Mouse (Mus musculus) embryonic facial prominence, embryonic 14.5 days (tissue): Measurements from ENCODE around the gene Zfp148. TPM values are rescaled to one million over a fixed set of nuclear protein-coding genes. Genes with fewer than 3 reads are reported as not detected.
"Not testable (repeated sequence)": the region's sequence is repeated elsewhere in the genome, so short reads cannot be mapped to it uniquely, and the experiment has no call there.

ENCODE experiments used
- ATAC-seq: fragments of 200-750 bp; cut with Nextera tagmentation; 2 replicates; pipeline ENCODE4 v1.8.0; 2017; ENCODE audit warnings: low read depth, moderate number of reproducible peaks, moderate TSS enrichment
- DNase-seq: peaks from one replicate; pipeline ENCODE4 v3.0.0-alpha.2; 2015; ENCODE audit warnings: low spot score
- H3K27ac ChIP-seq: fragments of 300-500 bp; sonication (generic); replicated peaks from 2 replicates; pipeline ENCODE4 v1.5.1; 2014; ENCODE audit warnings: low read depth, mild to moderate bottlenecking, low read length, moderate library complexity
- H3K27me3 ChIP-seq: fragments of 300-500 bp; sonication (generic); replicated peaks from 2 replicates; pipeline ENCODE4 v1.6.1; 2014; ENCODE audit warnings: low read length; ENCODE audit not compliant: control insufficient read depth, insufficient read depth
- H3K36me3 ChIP-seq: fragments of 300-500 bp; sonication (generic); 2 replicates; pipeline ENCODE4 v1.6.1; 2014; ENCODE audit warnings: low read length, mixed read lengths; ENCODE audit not compliant: control insufficient read depth, insufficient read depth
- H3K4me1 ChIP-seq: fragments of 300-500 bp; sonication (generic); 2 replicates; pipeline ENCODE4 v1.6.1; 2014; ENCODE audit warnings: antibody characterized with exemption, low read length; ENCODE audit not compliant: control insufficient read depth, insufficient read depth
- H3K4me2 ChIP-seq: fragments of 300-500 bp; sonication (generic); 2 replicates; pipeline ENCODE4 v1.6.1; 2014; ENCODE audit warnings: low read depth, mild to moderate bottlenecking, low read length, moderate library complexity, mixed read lengths
- H3K4me3 ChIP-seq: fragments of 300-500 bp; sonication (generic); 2 replicates; pipeline ENCODE4 v1.5.1; 2014; ENCODE audit warnings: low read depth, mild to moderate bottlenecking, low read length
- H3K9ac ChIP-seq: fragments of 300-500 bp; sonication (generic); 2 replicates; pipeline ENCODE4 v1.6.1; 2014; ENCODE audit warnings: low read depth, mild to moderate bottlenecking, low read length, moderate library complexity, mixed read lengths
- H3K9me3 ChIP-seq: fragments of 300-500 bp; sonication (generic); 2 replicates; pipeline ENCODE4 v1.6.1; 2016; ENCODE audit warnings: low read length; ENCODE audit not compliant: control insufficient read depth
- WGBS: fragments of 180-500 bp; shearing (Covaris S2); extraction: QIAGEN DNeasy Blood & Tissue Kit; methylation state at CpG from one replicate; pipeline ENCODE4 v1.1.7; 2014; 5-methylcytosine and 5-hydroxymethylcytosine counted together
- polyA plus RNA-seq: library from polyadenylated mRNA; unstranded; fragments of >200 nt; fragmentation: Nextera tagmentation; extraction: Ambion mirVana; gene quantifications from 2 replicates; pipeline ENCODE4 v1.2.1, GENCODE M21; 2014

The Zfp148 gene
- polyA plus RNA-seq, 1 experiment from 2014 or later: 51.8 TPM

- WGBS: 72% methylated on average over 2 of the region's 2 CpGs
- ATAC-seq, DNase-seq: not testable (repeated sequence)
These were observed 3.4 kb downstream of the Zfp148 start for GRCm38 (mm10) chr16:33384057-33384456.

DNA sequence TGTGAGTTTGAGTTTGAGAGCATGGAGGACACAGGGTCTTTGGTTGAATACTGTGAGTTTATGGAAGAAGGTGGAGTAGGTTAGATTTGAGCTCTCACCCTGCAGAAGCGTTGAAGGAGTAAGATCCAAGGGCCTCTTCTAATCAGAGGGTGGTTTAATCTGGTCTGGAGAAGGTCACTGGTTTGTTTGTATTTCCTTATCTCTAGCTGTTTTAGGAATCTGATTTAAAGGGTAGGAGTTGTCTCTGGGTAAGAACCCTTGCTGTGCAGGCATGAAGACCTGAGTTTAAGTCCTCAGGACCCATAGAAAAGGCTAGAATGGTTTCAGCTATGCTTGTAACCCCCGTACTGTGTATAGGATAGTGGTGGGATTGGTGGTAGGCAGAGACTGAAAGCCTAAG, 6.4 kb downstream of the Zfp148 start:
- Histone ChIP-seq H3K27ac (no peak overlapping the region), H3K4me1 (peaks cover 6% of the 10 kb centered on the region; the same call in 1 of the 2 replicates), H3K27me3 (no peaks in the 10 kb centered on the region), H3K9ac (no peak overlapping the region), H3K4me3 (no peak overlapping the region), H3K4me2 (no peak overlapping the region), H3K9me3 (no peaks in the 10 kb centered on the region), H3K36me3 (no peaks in the 10 kb centered on the region)
- WGBS: 92% methylated on average over 2 of the region's 2 CpGs
- ATAC-seq: no peak
- DNase-seq: no peak

More at GRCm38 (mm10) chr16:33384057-33384456, 3.4 kb downstream of the Zfp148 start:
- H3K4me3 ChIP-seq, H3K36me3 ChIP-seq, H3K9me3 ChIP-seq, H3K4me2 ChIP-seq, H3K27me3 ChIP-seq, H3K27ac ChIP-seq, H3K4me1 ChIP-seq, H3K9ac ChIP-seq: not testable (repeated sequence)

DNA sequence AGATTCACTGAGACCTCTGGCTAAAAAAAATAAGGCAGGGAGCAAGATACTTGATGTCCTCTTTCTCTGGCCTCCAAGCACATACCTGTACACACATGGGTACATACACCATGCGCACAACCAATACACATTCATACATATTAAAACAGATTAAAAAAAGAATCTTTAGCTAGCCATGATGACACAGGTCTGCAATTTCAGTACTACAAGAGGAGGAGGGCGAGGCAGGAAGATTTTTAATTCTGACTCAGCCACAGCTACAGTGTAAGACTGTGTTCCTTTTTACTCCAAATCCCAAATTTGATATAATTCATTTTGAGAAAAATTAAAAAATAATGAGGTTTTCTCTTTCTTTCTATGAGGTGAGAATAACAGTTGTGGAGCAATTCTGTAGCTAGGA, 6.8 kb downstream of the Zfp148 start:
- Histone ChIP-seq H3K27me3 (no peaks in the 10 kb centered on the region), H3K36me3 (no peaks in the 10 kb centered on the region), H3K27ac (no peak overlapping the region), H3K4me1 (peaks cover 3% of the 10 kb centered on the region; the same call in 1 of the 2 replicates), H3K4me2 (no peak overlapping the region), H3K9me3 (no peaks in the 10 kb centered on the region), H3K4me3 (no peak overlapping the region), H3K9ac (no peak overlapping the region)
- WGBS: 96% methylated on average over 2 of the region's 2 CpGs
- ATAC-seq (no peak), DNase-seq (no peak)

DNA sequence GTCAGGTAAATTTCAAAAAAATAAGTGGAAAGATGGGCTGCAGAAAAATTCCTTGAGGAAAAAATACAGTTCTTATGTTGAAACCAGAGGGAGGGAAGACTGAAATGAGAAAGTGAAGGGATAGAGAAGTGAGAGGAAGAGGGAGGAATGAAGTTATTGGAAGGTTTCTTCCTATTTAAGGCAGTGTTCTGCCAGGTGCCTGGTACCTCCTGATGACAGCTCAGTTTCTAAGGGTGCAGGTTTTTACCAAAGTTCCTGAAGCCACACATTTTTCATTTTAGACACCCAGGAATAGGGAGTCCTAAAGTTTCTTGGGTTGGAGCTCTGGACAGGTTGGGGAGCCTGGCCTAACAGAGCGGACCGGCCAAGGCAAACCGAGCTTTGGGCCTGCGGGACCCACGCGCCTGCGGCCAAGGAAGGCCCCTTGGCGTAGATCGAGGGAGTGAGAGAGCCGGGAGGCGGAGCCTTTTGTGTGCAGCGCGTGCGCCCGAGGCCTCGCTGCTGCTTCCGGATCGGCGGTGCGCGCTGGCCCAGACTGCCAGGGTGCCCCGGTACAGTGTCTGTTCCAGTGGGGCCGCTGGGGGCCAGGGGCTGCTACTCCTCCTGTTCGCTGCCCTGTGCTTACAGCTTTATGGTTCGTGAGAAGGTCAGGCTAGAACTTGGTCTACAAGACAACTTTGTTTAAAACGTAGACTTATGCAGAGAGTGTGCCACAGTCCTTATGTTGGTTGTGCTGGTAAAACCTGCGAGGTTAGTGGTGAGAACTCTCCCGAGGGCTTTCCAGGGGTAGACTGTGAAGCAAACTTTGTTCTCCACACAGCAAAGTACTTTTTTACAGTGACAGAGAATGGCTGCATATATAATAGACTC, 19.5 kb downstream of the Zfp148 start:
- ATAC-seq: peak; percentile 90
- no peaks in the 10 kb centered on the region for H3K36me3 ChIP-seq
- no peaks in the 10 kb centered on the region for H3K9me3 ChIP-seq
- peak overlapping the region; percentile 63 for H3K4me2 ChIP-seq
- H3K4me1 ChIP-seq: peaks cover 7% of the 10 kb centered on the region
- peak overlapping the region; percentile 41 for H3K4me3 ChIP-seq
- H3K27ac ChIP-seq: peak overlapping the region; percentile 35
- DNase-seq: peak; percentile 84
- under 1% methylated on average over 17 of the region's 28 CpGs for WGBS
- H3K27me3 ChIP-seq: no peaks in the 10 kb centered on the region
- H3K9ac ChIP-seq: peak overlapping the region; percentile 61

DNA sequence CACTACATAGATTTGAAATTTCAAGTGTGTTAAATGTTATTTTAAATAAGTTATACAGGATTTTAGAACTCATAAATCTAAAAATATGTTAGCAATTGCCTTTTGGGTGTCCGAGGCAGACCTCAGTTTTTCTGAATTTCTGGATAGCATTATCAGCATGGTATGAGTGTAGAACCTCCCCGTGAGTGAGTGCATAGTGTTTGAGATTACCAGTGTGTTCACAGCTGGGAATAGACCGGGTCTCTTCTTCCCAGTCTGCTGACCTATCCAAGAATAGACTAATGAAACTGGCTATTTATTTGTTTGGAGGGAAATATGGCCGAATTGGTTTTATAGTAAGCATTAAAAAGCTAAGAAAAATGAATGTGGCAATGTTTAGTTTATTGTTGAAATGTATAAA, 20.3 kb downstream of the Zfp148 start:
- no peaks in the 10 kb centered on the region for H3K36me3 ChIP-seq
- WGBS: 62% methylated on average over 4 of the region's 4 CpGs
- ATAC-seq (no peak), DNase-seq (no peak)
- peaks cover 7% of the 10 kb centered on the region for H3K4me1 ChIP-seq
- H3K27me3 ChIP-seq: no peaks in the 10 kb centered on the region
- H3K4me2 ChIP-seq: no peak overlapping the region
- no peak overlapping the region for H3K27ac ChIP-seq
- H3K9ac ChIP-seq: no peak overlapping the region
- no peaks in the 10 kb centered on the region for H3K9me3 ChIP-seq
- no peak overlapping the region for H3K4me3 ChIP-seq

DNA sequence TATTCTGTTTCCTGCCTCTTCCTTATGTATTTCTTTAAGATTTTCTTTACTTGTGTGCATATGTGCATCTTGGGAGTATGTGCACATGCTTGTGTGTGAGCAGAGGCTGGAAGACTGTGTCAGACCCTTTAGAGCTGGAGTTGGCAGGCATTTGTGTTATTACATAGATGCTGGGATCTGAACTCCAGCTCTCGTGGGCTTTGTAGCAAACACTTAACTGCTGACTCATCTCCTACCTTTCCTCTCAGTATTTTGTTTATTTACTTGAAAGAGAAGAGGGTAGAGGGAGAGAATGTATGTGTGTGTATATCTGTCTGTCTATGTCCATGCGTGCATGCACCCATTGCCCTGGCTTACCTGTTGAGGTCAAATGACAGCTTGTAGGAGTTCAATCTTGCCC, 22.6 kb downstream of the Zfp148 start:
- WGBS: 72% methylated on average over 2 of the region's 2 CpGs
- DNase-seq: no peak
- no peaks in the 10 kb centered on the region for H3K27me3 ChIP-seq

GRCm38 (mm10) chr16:33404055-33404454, 23.4 kb downstream of the Zfp148 start:
- no peaks in the 10 kb centered on the region for H3K9me3 ChIP-seq
- H3K4me3 ChIP-seq: no peak overlapping the region
- H3K36me3 ChIP-seq: no peaks in the 10 kb centered on the region
- DNase-seq: no peak
- no peak for ATAC-seq
- peaks cover 7% of the 10 kb centered on the region for H3K4me1 ChIP-seq
- H3K4me2 ChIP-seq: no peak overlapping the region
- 80% methylated on average over 3 of the region's 3 CpGs for WGBS
- no peak overlapping the region for H3K9ac ChIP-seq
- no peaks in the 10 kb centered on the region for H3K27me3 ChIP-seq
- no peak overlapping the region for H3K27ac ChIP-seq

More for the DNA sequence above, 22.6 kb downstream of the Zfp148 start:
- Histone ChIP-seq H3K9ac (no peak overlapping the region), H3K36me3 (no peaks in the 10 kb centered on the region), H3K27ac (no peak overlapping the region), H3K4me2 (no peak overlapping the region), H3K4me3 (no peak overlapping the region), H3K9me3 (no peaks in the 10 kb centered on the region), H3K4me1 (peaks cover 7% of the 10 kb centered on the region)
- ATAC-seq: no peak

DNA sequence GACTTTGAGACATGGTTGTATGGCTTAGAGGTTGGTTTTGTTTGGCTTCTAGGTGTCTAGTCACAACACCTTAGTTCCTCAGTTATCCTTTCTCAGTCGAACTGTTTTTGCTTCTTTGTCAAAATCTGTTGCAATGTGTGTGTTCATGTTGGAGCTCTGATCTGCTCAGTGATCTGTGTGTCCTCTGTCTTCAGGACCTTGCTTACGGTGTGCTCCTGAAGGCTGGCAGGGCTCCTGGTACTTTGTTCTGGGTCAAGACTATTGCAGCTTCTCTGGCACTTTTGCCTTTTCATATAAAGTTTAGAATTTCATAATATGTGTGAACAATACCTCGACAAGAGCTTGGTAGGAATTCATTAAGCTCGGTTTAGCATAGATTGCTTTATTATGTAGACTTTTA, 24.9 kb downstream of the Zfp148 start:
- no peaks in the 10 kb centered on the region for H3K9me3 ChIP-seq
- H3K4me3 ChIP-seq: no peak overlapping the region
- DNase-seq (no peak), ATAC-seq (no peak)
- H3K27me3 ChIP-seq: no peaks in the 10 kb centered on the region
- no peak overlapping the region for H3K9ac ChIP-seq
- peaks cover 7% of the 10 kb centered on the region; the same call in 1 of the 2 replicates for H3K4me1 ChIP-seq
- H3K36me3 ChIP-seq: no peaks in the 10 kb centered on the region
- 78% methylated on average over 4 of the region's 4 CpGs for WGBS
- no peak overlapping the region for H3K27ac ChIP-seq
- H3K4me2 ChIP-seq: no peak overlapping the region

- ATAC-seq (no peak), DNase-seq (no peak)
- no peak overlapping the region for H3K27ac ChIP-seq
- H3K4me3 ChIP-seq: no peak overlapping the region
- peaks cover 3% of the 10 kb centered on the region; the same call in 1 of the 2 replicates for H3K4me1 ChIP-seq
- H3K27me3 ChIP-seq: no peaks in the 10 kb centered on the region
- WGBS: 81% methylated on average over 2 of the region's 2 CpGs
- no peak overlapping the region for H3K9ac ChIP-seq
- H3K4me2 ChIP-seq: no peak overlapping the region
- H3K36me3 ChIP-seq: no peaks in the 10 kb centered on the region
- H3K9me3 ChIP-seq: no peaks in the 10 kb centered on the region
These were observed 29.5 kb downstream of the Zfp148 start for GRCm38 (mm10) chr16:33410151-33410550.
